Mouse (Mus musculus) myocyte (in vitro differentiated cells): Measurements from ENCODE around the gene Arpc1a.

Experiments used
- POLR2A ChIP-seq: IDR thresholded peaks from one replicate; pipeline ENCODE4 v1.6.1; 2011; ENCODE audit warnings: low read depth, mild to moderate bottlenecking, control low read depth, moderate library complexity; ENCODE audit not compliant: insufficient read length
- POLR2AphosphoS2 ChIP-seq: IDR thresholded peaks from one replicate; pipeline ENCODE4 v1.6.1; 2011; ENCODE audit warnings: low read depth, control low read depth; ENCODE audit not compliant: insufficient read length
- TCF12 ChIP-seq: IDR thresholded peaks from one replicate; pipeline ENCODE4 v1.6.1; 2011; ENCODE audit warnings: mild to moderate bottlenecking, control low read depth; ENCODE audit not compliant: poor library complexity, insufficient read depth, severe bottlenecking
- USF1 ChIP-seq: IDR thresholded peaks from one replicate; pipeline ENCODE4 v1.6.1; 2011; ENCODE audit warnings: low read depth, mild to moderate bottlenecking, control low read depth, moderate library complexity

DNA sequence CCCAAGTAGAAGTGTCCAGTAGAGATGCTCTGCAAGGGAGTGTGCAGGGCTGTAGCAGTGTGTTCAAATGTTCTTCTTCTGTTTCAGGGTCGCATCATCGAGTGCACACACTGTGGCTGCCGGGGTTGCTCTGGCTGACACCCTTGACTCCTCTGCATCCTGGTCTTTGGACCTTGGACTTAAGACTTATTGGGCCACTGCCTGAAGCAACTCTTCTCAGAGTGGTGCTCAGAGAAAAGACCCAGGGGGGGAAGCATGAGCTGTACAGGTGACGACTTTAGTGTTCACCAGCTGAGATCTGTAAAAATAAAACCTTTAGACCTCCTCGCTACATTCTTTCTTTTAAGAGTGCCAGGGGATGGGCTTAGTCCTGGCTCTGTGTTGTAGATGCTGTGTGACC lies 64.1 kb downstream of the Arpc1a start:
- no peak for TF ChIP-seq POLR2AphosphoS2
- no peak for TF ChIP-seq POLR2A
- TF ChIP-seq USF1: no peak
- no peak for TF ChIP-seq TCF12
